Mouse (Mus musculus): ENCODE measurements around the gene Ube2l6. TPM values are rescaled to one million over a fixed set of nuclear protein-coding genes. Genes with fewer than 3 reads are reported as not detected.

Ube2l6 gene
- polyA plus RNA-seq, 1 experiment from 2014 or later, result 37.2 TPM

DNA sequence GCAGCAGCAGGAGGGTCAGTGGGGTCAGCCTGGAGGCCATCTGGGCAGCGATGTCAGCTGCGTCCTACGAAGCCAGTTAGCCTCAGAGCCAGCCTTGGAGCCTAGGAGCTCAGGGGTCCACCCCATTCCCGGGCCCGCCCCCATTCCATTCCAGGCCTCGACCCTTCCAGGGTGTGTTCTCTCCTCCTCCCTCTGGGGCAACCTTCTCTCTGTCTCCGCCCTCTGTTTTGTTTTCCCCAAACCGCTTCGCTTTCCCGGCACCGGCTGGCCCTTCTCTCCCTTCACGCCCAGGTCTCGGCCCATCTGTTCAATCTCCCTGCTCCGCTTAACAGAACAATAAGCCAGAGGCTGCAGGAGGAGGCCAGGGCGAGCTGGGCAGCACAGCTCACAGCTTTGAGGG lies 23.9 kb upstream of the Ube2l6 start:
- H3K27me3 ChIP-seq (ENCODE audit: insufficient read depth, poor library complexity, severe bottlenecking), result no peaks in the 10 kb centered on the region
- 0 out of 2 replicates have a peak, but pooled peaks cover 3% of the 10 kb centered on the region for H3K36me3 ChIP-seq
- peak overlapping the region; percentile 87 for H3K27ac ChIP-seq
- peak overlapping the region; percentile 44 for H3K4me3 ChIP-seq
- peak; percentile 91 for DNase-seq (ENCODE audit: low spot score)
- H3K4me1 ChIP-seq (replicated peaks), result peaks cover 29% of the 10 kb centered on the region
- WGBS, result under 1% methylated on average over 15 of the region's 15 CpGs
- H3K9me3 ChIP-seq, result no peaks in the 10 kb centered on the region

DNA sequence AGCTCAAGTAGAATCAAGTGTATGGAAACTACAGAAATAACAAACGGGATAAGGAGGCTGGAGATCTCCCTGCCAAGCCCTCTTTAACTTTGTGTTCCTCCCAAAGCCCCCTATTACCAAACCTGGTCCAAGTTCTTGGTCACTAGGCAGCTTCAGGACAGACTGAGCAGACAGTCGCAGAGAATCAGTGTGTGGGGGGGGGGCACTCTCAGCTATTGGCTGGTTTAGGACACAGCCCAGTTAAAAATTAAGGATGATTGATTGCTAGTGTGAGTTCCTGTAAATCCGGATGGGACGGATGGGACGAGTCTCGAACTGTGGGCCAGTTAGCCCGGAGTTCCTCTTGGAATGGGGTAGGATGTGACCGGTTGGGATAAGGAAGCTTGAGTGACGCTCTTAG lies 23.4 kb upstream of the Ube2l6 start, which contains the start of gene Serping1:
Gene Serping1 (minus strand): TSS at position 204 of the 400 bp plus-strand sequence.
- peak within 1 kb of the TSS; percentile 44 for H3K4me3 ChIP-seq
- H3K36me3 ChIP-seq, result 0 out of 2 replicates have a peak, but pooled peaks cover 3% of the 10 kb centered on the region
- 58% methylated on average over 9 of the region's 9 CpGs for WGBS
- peaks cover 29% of the 10 kb centered on the region for H3K4me1 ChIP-seq (replicated peaks)
- no peaks in the 10 kb centered on the region for H3K27me3 ChIP-seq (ENCODE audit: insufficient read depth, poor library complexity, severe bottlenecking)
- no peaks in the 10 kb centered on the region for H3K9me3 ChIP-seq
- peak; percentile 40 for DNase-seq (ENCODE audit: low spot score)
- peak within 1 kb of the TSS; percentile 87 for H3K27ac ChIP-seq

DNA sequence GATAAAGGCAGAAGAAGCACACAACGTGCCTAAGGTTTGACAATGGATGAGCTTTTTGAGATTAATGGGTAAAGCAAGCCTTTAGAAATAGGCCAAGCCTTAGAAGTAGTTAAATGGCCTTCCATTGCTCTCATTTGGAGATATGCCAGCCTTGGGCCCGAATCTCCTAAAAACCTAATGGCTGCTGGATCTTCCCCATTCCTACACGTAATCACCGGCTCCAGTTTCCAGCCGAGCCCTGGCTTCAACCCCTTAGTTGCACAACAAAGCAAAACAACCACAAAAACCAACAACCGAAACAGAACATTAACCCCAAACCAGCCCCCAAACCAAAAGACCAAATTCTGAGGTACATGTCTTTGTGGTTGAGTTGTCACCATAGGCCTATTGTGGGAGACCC lies 23.0 kb upstream of the Ube2l6 start:
- WGBS, result 84% methylated on average over 6 of the region's 6 CpGs
- Histone ChIP-seq H3K36me3 (no peaks in the 10 kb centered on the region), H3K27me3 (ENCODE audit: insufficient read depth, poor library complexity, severe bottlenecking) (no peaks in the 10 kb centered on the region), H3K4me1 (replicated peaks) (peaks cover 29% of the 10 kb centered on the region), H3K27ac (peak overlapping the region; percentile 87), H3K4me3 (no peak overlapping the region; the same call in 1 of the 2 replicates), H3K9me3 (no peaks in the 10 kb centered on the region)
- no peak for DNase-seq (ENCODE audit: low spot score)

DNA sequence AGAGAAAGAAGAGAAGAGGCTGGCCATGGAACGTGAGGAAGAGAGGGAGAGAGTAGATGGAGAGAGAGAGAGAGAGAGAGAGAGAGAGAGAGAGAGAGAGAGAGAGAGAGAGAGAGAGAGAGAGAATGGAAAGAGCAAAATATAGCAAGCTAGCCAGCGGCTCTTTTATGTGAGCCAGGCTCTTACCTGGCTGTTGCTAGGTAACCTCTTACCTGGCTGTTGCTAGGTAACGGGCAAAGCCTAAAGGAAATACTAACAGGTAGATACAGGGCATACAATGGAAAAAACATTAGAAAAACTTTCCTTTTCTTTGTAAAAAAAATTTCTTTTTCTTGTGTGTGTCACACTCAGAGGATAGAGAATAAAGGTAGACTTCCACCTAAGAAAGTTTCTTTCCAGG lies 20.9 kb upstream of the Ube2l6 start:
- Histone ChIP-seq H3K4me3 (no peak overlapping the region), H3K27ac (no peak overlapping the region), H3K9me3 (no peaks in the 10 kb centered on the region), H3K36me3 (no peaks in the 10 kb centered on the region), H3K27me3 (ENCODE audit: insufficient read depth, poor library complexity, severe bottlenecking) (no peaks in the 10 kb centered on the region), H3K4me1 (replicated peaks) (peaks cover 29% of the 10 kb centered on the region)
- WGBS, result 69% methylated on average over 3 of the region's 3 CpGs
- no peak for DNase-seq (ENCODE audit: low spot score)

DNA sequence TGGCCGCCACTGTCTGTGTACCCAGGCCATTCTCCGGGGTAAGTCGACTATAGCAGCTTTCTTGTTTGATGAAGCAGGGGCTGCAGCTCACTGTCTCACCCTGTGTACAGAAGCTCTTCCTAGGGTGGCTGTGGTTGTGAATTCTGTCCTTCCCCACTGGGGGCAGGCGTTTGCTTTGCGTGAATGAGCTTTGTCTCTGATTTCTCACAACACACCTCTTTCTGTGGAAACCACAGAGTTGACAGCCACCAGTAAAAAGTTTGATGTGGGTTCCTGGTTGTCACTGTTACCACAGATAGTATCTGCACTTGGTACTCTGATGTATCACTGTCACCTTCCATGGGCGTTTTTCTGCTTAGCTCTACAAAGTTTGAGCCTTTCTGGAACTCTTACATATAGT lies 19.4 kb upstream of the Ube2l6 start:
- H3K4me3 ChIP-seq, result no peak overlapping the region
- H3K4me1 ChIP-seq (replicated peaks), result peaks cover 16% of the 10 kb centered on the region
- H3K27me3 ChIP-seq (ENCODE audit: insufficient read depth, poor library complexity, severe bottlenecking), result no peaks in the 10 kb centered on the region
- H3K36me3 ChIP-seq, result no peaks in the 10 kb centered on the region
- no peaks in the 10 kb centered on the region for H3K9me3 ChIP-seq
- DNase-seq (ENCODE audit: low spot score), result no peak
- H3K27ac ChIP-seq, result no peak overlapping the region
- 60% methylated on average over 6 of the region's 6 CpGs for WGBS

DNA sequence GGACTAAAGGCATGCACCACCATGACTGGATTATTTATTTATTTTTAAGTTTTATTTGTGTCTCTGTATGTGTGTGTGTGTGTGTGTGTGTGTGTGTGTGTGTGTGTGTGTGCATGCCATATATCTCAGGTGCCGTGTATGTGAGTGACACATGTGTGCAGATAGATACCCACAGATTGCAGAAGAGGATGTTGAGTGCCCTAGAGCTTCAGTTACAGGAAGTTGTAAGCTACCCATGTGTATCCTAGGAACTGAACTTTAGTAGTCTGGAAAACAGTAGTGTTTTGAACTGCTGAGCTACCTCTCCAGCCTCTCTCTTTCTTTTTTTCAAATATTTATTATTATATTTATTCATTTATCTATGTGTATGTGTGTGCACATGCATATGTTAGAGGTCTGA lies 15.3 kb upstream of the Ube2l6 start:
- WGBS, result 96% methylated on average over 1 of the region's 1 CpGs
- Histone ChIP-seq H3K27ac (no peak overlapping the region), H3K9me3 (no peaks in the 10 kb centered on the region)

DNA sequence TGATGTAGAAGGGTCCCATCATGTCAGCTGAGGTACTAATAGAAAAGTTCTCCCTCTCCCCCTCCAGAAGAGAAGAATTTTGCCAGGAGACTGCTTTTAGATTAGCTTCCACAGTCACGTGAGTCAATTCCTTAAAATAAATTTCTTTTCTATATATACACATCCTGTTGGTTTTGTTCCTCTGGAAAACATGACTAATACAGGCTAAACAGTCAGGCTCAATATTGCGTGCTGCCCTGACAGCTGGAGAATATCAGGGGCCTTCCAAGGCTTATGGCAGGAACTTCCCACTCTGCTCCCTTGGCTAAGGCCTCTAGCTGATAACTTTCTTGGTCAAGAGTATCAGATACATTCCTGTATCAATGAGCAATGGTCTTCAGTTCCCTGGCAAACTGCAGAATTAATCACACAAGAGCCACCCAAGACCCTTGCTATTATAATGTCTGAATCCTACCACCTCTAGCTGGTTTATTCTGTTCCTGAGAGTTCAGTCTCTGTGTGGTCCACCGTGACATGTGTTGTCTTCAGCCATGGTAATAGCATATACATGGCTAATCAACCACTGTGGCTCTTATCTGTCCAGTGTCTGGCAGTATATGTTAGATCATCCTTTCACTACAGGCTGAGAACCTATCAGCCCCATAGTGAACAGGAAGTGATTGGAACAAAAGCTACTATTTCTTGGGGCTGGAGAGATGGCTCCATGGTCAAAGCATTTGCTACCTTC lies 14.6 kb upstream of the Ube2l6 start:
- H3K27ac ChIP-seq, result no peak overlapping the region
- H3K9me3 ChIP-seq, result no peaks in the 10 kb centered on the region
- DNase-seq (ENCODE audit: low spot score), result no peak
- no peaks in the 10 kb centered on the region for H3K27me3 ChIP-seq (ENCODE audit: insufficient read depth, poor library complexity, severe bottlenecking)
- WGBS, result 89% methylated on average over 3 of the region's 3 CpGs
- no peak overlapping the region for H3K4me3 ChIP-seq
- H3K36me3 ChIP-seq, result no peaks in the 10 kb centered on the region
- no peaks in the 10 kb centered on the region; the same call in 1 of the 2 replicates for H3K4me1 ChIP-seq (replicated peaks)

More for the DNA sequence above, 15.3 kb upstream of the Ube2l6 start:
- no peaks in the 10 kb centered on the region for H3K27me3 ChIP-seq (ENCODE audit: insufficient read depth, poor library complexity, severe bottlenecking)
- no peak overlapping the region for H3K4me3 ChIP-seq
- DNase-seq (ENCODE audit: low spot score), result no peak
- no peaks in the 10 kb centered on the region for H3K36me3 ChIP-seq
- no peaks in the 10 kb centered on the region; the same call in 1 of the 2 replicates for H3K4me1 ChIP-seq (replicated peaks)

DNA sequence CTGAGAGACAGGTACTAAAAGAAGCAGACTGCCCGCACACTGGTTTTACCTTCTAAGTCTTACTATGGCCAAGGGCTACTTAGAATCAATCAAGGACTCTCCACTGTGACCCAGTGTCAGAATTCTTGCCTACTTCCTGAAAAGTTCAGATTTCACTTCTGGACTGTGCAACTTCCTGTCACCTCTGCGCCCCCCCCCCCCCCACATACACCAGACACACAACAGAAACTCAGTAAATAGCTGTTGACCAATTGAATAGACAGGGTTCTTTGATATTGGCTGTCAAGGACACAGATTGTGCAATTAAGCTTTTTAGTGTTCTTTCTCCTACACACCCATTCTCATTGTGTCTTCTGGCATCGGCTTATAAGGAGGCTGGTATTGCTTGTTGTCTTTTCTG lies 10.3 kb upstream of the Ube2l6 start:
- H3K27ac ChIP-seq, result no peak overlapping the region
- peaks cover 8% of the 10 kb centered on the region; the same call in 1 of the 2 replicates for H3K4me1 ChIP-seq (replicated peaks)
- WGBS, result 88% methylated on average over 3 of the region's 3 CpGs
- H3K36me3 ChIP-seq, result no peaks in the 10 kb centered on the region
- DNase-seq (ENCODE audit: low spot score), result no peak
- H3K4me3 ChIP-seq, result no peak overlapping the region
- no peaks in the 10 kb centered on the region for H3K9me3 ChIP-seq
- H3K27me3 ChIP-seq (ENCODE audit: insufficient read depth, poor library complexity, severe bottlenecking), result no peaks in the 10 kb centered on the region

DNA sequence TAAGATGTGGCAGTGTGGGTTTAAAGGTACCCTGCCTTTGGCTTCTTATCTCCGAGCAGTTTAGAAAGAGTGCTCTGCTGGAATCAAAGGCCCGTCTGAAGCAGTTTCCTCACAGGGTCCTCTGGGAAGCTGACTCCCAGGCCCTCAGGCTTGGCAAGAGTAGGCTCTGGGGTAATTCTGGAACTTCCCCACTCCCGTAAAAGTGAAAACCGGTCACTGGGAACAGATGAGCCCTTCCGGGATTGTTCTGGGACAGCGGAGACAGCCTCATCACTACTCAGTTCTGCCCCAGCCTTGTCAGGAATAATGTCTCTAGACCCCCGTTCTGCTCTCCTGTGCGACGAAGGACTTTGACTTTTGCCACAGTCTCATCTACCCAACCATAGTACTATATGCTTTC lies 8.2 kb upstream of the Ube2l6 start:
- no peak for DNase-seq (ENCODE audit: low spot score)
- Histone ChIP-seq H3K4me1 (replicated peaks) (peaks cover 8% of the 10 kb centered on the region; the same call in 1 of the 2 replicates), H3K36me3 (no peaks in the 10 kb centered on the region), H3K9me3 (peaks cover 13% of the 10 kb centered on the region), H3K27ac (no peak overlapping the region), H3K4me3 (no peak overlapping the region), H3K27me3 (ENCODE audit: insufficient read depth, poor library complexity, severe bottlenecking) (no peaks in the 10 kb centered on the region)
- WGBS, result 56% methylated on average over 9 of the region's 9 CpGs

DNA sequence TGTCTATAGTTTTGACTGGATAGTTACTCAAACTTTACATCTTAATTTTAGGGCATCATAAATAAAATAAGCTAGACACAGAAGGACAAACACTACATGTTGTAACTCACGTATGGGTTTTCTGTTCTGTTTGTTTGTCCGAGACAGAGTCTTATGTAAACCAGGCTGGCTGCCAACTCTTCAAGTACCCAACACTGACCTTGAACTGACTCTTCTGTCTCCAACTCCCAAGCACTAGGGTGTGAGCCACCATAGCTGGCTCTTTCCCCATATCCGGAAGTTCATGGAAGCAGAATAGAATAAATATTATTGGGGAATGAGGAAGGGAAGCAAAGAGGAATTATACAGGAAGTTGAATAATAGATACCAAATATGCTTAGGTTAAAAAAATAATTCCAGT lies 6.1 kb upstream of the Ube2l6 start:
- no peak for DNase-seq (ENCODE audit: low spot score)
- H3K36me3 ChIP-seq, result no peaks in the 10 kb centered on the region
- H3K27me3 ChIP-seq (ENCODE audit: insufficient read depth, poor library complexity, severe bottlenecking), result no peaks in the 10 kb centered on the region
- 91% methylated on average over 3 of the region's 3 CpGs for WGBS
- H3K4me3 ChIP-seq, result no peak overlapping the region
- peaks cover 18% of the 10 kb centered on the region for H3K9me3 ChIP-seq
- no peak overlapping the region for H3K27ac ChIP-seq
- peaks cover 8% of the 10 kb centered on the region; the same call in 1 of the 2 replicates for H3K4me1 ChIP-seq (replicated peaks)

DNA sequence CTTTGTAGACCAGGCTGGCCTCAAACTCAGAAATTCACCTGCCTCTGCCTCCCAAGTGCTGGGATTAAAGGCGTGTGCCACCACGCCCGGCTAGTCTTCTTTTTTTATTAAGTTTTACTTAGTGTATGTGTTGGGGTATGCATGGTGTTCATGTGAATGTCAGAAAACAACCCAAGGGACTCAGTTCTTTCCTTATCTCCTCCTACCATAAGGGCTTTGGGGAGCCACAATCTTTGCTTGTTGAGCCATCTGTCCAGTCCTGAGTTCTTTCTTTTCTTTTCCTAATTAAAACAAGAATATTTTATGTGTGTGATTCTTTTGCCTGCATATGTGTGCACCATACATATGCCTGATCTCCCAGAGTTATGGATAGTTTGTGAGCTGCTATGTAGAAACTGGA lies 5.5 kb upstream of the Ube2l6 start:
- Histone ChIP-seq H3K9me3 (peaks cover 18% of the 10 kb centered on the region), H3K36me3 (no peaks in the 10 kb centered on the region), H3K27me3 (ENCODE audit: insufficient read depth, poor library complexity, severe bottlenecking) (no peaks in the 10 kb centered on the region), H3K4me3 (no peak overlapping the region), H3K4me1 (replicated peaks) (peaks cover 12% of the 10 kb centered on the region; the same call in 1 of the 2 replicates), H3K27ac (no peak overlapping the region)
- no peak for DNase-seq (ENCODE audit: low spot score)
- 87% methylated on average over 3 of the region's 3 CpGs for WGBS

DNA sequence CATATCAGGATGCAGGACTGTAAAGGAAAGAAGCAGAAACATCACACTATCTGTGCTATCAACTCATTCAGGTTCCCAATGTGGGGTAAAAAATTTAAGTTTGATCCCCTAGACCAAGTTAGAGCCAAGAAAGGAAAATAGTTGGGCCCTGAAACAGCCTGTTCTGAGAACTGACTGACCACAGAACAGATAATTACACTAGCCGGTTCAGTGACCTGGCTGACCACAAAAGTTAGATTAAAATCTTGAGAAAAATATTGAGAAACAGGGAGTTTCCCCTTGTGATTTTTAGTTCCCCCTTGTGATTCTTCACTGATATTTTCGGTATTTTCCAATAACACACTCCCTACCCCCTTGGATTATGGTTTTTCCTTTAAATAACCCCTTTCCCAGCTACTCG lies 4.8 kb upstream of the Ube2l6 start:
- Histone ChIP-seq H3K4me1 (replicated peaks) (peaks cover 17% of the 10 kb centered on the region), H3K9me3 (peaks cover 18% of the 10 kb centered on the region), H3K4me3 (no peak overlapping the region), H3K36me3 (no peaks in the 10 kb centered on the region), H3K27me3 (ENCODE audit: insufficient read depth, poor library complexity, severe bottlenecking) (no peaks in the 10 kb centered on the region), H3K27ac (no peak overlapping the region)
- DNase-seq (ENCODE audit: low spot score), result no peak
- WGBS, result 89% methylated on average over 3 of the region's 3 CpGs

DNA sequence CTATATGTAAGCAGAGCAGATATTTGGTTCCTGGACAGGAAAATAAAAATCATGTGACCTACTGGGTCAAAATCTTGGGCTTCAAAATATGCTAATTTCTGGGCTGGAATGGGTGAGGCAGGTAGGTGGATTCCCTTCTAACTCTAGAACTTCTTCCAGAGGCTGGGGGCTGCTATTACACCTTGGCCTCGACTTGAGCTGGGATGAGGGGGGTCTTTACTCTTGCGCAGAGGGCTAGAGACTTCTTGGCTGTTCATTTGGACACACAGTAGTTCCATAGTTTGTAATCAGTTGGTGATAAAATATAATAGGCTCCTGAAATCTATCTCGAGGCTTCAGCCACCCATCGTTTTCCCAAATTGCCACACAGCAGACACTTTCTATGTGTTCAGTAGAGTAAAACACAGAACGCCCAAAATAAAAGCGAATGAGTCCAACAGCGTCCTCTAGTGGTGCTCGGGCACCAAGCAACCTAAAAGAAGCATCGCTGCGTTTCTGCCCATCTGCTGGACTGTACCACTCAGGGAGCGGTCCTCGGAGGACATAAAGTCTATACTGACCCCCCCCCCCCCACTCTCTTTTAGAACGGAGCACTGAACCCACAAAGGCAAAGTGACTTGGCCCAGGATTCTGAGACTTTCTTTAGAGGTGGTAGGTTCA lies 665 bp upstream of the Ube2l6 start:
- Histone ChIP-seq H3K27me3 (ENCODE audit: insufficient read depth, poor library complexity, severe bottlenecking) (no peaks in the 10 kb centered on the region), H3K27ac (peak overlapping the region; percentile 86), H3K9me3 (peaks cover 18% of the 10 kb centered on the region), H3K4me1 (replicated peaks) (peaks cover 16% of the 10 kb centered on the region), H3K36me3 (no peaks in the 10 kb centered on the region), H3K4me3 (peak overlapping the region; percentile 74)
- WGBS, result 11% methylated on average over 13 of the region's 13 CpGs
- peak; percentile 90 for DNase-seq (ENCODE audit: low spot score)
